Mouse (Mus musculus): ENCODE data around the gene Gm6164. TPM values are rescaled to one million over a fixed set of nuclear protein-coding genes. Genes with fewer than 3 reads are reported as not detected.
"Not testable (repeated sequence)": the region's sequence is repeated elsewhere in the genome, so short reads cannot be mapped to it uniquely, and the experiment has no call there.

The Gm6164 gene
- polyA plus RNA-seq (2016; fragmentation: Nextera tagmentation; extraction: Ambion mirVana), result not detected in 2 replicates

DNA sequence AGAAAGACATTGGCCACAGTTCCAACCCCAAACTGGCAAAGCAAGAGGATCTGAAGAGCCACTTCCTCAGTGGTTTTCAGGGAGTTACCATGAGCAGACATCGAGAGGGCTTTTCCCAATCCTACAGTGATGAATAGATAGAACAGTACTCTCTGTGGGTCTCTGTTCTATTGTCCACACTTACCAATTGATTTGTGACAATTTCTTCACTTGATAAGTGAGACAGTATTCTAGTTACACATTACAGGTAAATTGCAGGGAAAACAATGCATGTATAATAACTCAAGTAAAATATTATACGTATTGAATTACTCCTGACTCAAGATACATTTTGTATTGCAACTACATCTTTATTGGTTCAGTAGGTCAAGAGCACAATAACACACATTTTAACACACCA, at the start of gene Gm6164:
Gene Gm6164 (minus strand): TSS at position 101 of the 400 bp plus-strand sequence.
- not testable (repeated sequence) for DNase-seq (ENCODE audit: low spot score); H3K27ac ChIP-seq; H3K4me3 ChIP-seq; H3K36me3 ChIP-seq; H3K4me1 ChIP-seq; H3K9me3 ChIP-seq (replicated peaks); H3K27me3 ChIP-seq (ENCODE audit: low read depth, poor library complexity, severe bottlenecking)
- WGBS, result no CpG with 5 or more reads among the region's 2 CpGs

DNA sequence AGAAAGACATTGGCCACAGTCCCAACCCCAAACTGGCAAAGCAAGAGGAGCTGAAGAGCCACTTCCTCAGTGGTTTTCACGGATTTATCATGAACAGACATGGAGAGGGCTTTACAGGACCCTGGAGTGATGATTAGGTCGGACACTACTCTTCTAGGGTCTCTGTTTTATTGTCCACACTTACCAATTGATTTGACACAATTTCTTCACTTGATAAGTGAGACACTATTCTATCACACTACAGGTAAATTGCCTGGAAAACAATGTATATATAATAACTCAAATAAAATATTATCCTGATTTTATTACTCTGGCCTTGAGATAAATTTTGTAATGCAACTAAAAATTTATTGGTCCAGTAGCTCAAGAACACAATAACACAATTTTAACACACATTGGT, 28.3 kb upstream of the Gm6164 start, which contains the start of gene Gm4498:
Gene Gm4498 (minus strand): TSS at position 101 of the 400 bp plus-strand sequence.
- WGBS, result no CpG with 5 or more reads among the region's 2 CpGs
- H3K9me3 ChIP-seq (replicated peaks); H3K36me3 ChIP-seq; DNase-seq (ENCODE audit: low spot score); H3K4me3 ChIP-seq; H3K27me3 ChIP-seq (ENCODE audit: low read depth, poor library complexity, severe bottlenecking); H3K4me1 ChIP-seq; H3K27ac ChIP-seq: not testable (repeated sequence)

DNA sequence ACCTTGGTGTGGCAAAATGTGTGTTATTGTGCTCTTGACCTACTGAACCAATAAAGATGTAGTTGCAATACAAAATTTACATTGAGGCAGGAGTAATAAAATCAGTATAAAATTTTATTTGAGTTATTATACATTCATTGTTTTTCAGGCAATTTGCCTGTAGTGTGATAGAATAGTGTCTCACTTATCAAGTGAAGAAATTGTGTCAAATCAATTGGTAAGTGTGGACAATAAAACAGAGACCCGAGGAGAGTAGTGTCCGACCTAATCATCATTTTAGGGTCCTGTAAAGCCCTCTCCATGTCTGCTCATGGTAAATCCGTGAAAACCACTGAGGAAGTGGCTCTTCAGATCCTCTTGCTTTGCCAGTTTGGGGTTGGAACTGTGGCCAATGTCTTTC, 12.0 kb downstream of the Gm6164 start, which contains the start of gene Vmn1r95:
Gene Vmn1r95 (plus strand): TSS at position 301 of the 400 bp plus-strand sequence.
- H3K27me3 ChIP-seq (ENCODE audit: low read depth, poor library complexity, severe bottlenecking); H3K27ac ChIP-seq; DNase-seq (ENCODE audit: low spot score); H3K4me1 ChIP-seq; H3K36me3 ChIP-seq; H3K9me3 ChIP-seq (replicated peaks); H3K4me3 ChIP-seq: not testable (repeated sequence)
- no CpG with 5 or more reads among the region's 3 CpGs for WGBS

DNA sequence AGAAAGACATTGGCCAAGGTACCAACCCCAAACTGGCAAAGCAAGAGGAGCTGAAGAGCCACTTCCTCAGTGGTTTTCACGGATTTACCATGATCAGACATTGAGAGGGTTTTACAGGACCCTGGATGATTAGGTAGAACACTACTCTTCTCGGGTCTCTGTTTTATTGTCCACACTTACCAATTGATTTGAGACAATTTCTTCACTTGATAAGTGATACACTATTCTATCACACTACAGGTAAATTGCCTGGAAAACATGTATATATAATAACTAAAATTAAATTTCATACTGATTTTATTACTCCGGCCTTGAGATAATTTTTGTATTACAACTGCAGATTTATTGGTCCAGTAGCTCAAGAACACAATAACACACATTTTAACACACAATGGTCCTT, 37.1 kb downstream of the Gm6164 start, which contains the start of gene Vmn1r94:
Gene Vmn1r94 (minus strand): TSS at position 101 of the 400 bp plus-strand sequence.
- no CpG with 5 or more reads among the region's 3 CpGs for WGBS
- not testable (repeated sequence) for H3K27me3 ChIP-seq (ENCODE audit: low read depth, poor library complexity, severe bottlenecking); DNase-seq (ENCODE audit: low spot score); H3K36me3 ChIP-seq; H3K4me3 ChIP-seq; H3K9me3 ChIP-seq (replicated peaks); H3K4me1 ChIP-seq; H3K27ac ChIP-seq

Other genes with a start within 250 kb of the Gm6164 start
- not detected in 2 replicates for gene Ceacam20, start 240.2 kb downstream of the Gm6164 start, polyA plus RNA-seq (2016; fragmentation: Nextera tagmentation; extraction: Ambion mirVana)
- not detected in 2 replicates for gene Nlrp9b, start 214.1 kb downstream of the Gm6164 start, polyA plus RNA-seq (2016; fragmentation: Nextera tagmentation; extraction: Ambion mirVana)
- gene Vmn1r91, start 105.9 kb downstream of the Gm6164 start, polyA plus RNA-seq (2016; fragmentation: Nextera tagmentation; extraction: Ambion mirVana), result not detected in 2 replicates
- gene Gm16442, start 83.0 kb downstream of the Gm6164 start, polyA plus RNA-seq (2016; fragmentation: Nextera tagmentation; extraction: Ambion mirVana), result not detected in 2 replicates
- not detected in 2 replicates for gene Vmn1r93, start 66.5 kb downstream of the Gm6164 start, polyA plus RNA-seq (2016; fragmentation: Nextera tagmentation; extraction: Ambion mirVana)
- gene Vmn1r94, start 37.2 kb downstream of the Gm6164 start, polyA plus RNA-seq (2016; fragmentation: Nextera tagmentation; extraction: Ambion mirVana), result not detected in 2 replicates
- gene Vmn1r95, start 11.9 kb downstream of the Gm6164 start, polyA plus RNA-seq (2016; fragmentation: Nextera tagmentation; extraction: Ambion mirVana), result not detected in 2 replicates
- not detected in 2 replicates for gene Gm4498, start 28.2 kb upstream of the Gm6164 start, polyA plus RNA-seq (2016; fragmentation: Nextera tagmentation; extraction: Ambion mirVana)
- gene Gm5890, start 57.2 kb upstream of the Gm6164 start, polyA plus RNA-seq (2016; fragmentation: Nextera tagmentation; extraction: Ambion mirVana), result not detected in 2 replicates
- gene Gm4133, start 128.5 kb upstream of the Gm6164 start, polyA plus RNA-seq (2016; fragmentation: Nextera tagmentation; extraction: Ambion mirVana), result not detected in 2 replicates
- gene Gm5728, start 169.8 kb upstream of the Gm6164 start, polyA plus RNA-seq (2016; fragmentation: Nextera tagmentation; extraction: Ambion mirVana), result not detected in 2 replicates
- gene Vmn1r100, start 212.3 kb upstream of the Gm6164 start, polyA plus RNA-seq (2016; fragmentation: Nextera tagmentation; extraction: Ambion mirVana), result not detected in 2 replicates
- not detected in 2 replicates for gene Vmn1r101, start 237.0 kb upstream of the Gm6164 start, polyA plus RNA-seq (2016; fragmentation: Nextera tagmentation; extraction: Ambion mirVana)

Measured in limb, embryonic 10.5 days (tissue).